Mouse (Mus musculus) MN1 (cell line): Measurements from ENCODE around the gene Tbx21.
A peak's percentile ranks its signal among the peaks of the same experiment; 100 is the strongest.

Source experiments
- DNase-seq: peaks from one replicate; pipeline ENCODE4 v3.0.0-alpha.2; 2016; ENCODE audit warnings: low spot score

Gene Tbx21

GRCm38 (mm10) chr11:97083401-97084140 is 31.6 kb downstream of the Tbx21 start:
- peak; percentile 55 for DNase-seq

- peak; percentile 77 for DNase-seq
Measured at GRCm38 (mm10) chr11:97082977-97083376, 32.2 kb downstream of the Tbx21 start.

- DNase-seq = no peak
Measured at GRCm38 (mm10) chr11:97080291-97080690, 34.8 kb downstream of the Tbx21 start.

- DNase-seq = no peak
Measured at GRCm38 (mm10) chr11:97078751-97079150, 36.4 kb downstream of the Tbx21 start.

- no peak for DNase-seq
Measured at GRCm38 (mm10) chr11:97074235-97074634, 40.9 kb downstream of the Tbx21 start.

- DNase-seq = peak; percentile 61
Measured at GRCm38 (mm10) chr11:97072533-97072932, 42.6 kb downstream of the Tbx21 start.

- DNase-seq = no peak
Measured at GRCm38 (mm10) chr11:97071129-97071528, 44.0 kb downstream of the Tbx21 start.

- DNase-seq = no peak
Measured at GRCm38 (mm10) chr11:97069770-97070169, 45.4 kb downstream of the Tbx21 start.

GRCm38 (mm10) chr11:97069333-97069732 is 45.8 kb downstream of the Tbx21 start:
- DNase-seq = no peak

- no peak for DNase-seq
Measured at GRCm38 (mm10) chr11:97066656-97067360, 48.3 kb downstream of the Tbx21 start.

- DNase-seq = no peak
Measured at GRCm38 (mm10) chr11:97065538-97066295, 49.4 kb downstream of the Tbx21 start.

GRCm38 (mm10) chr11:97063921-97064295 is 51.2 kb downstream of the Tbx21 start:
- no peak for DNase-seq

GRCm38 (mm10) chr11:97063274-97063920 is 51.7 kb downstream of the Tbx21 start:
- DNase-seq = no peak

- DNase-seq = no peak
Measured at GRCm38 (mm10) chr11:97052219-97052646, 62.9 kb downstream of the Tbx21 start.

GRCm38 (mm10) chr11:97050944-97051586 is 64.1 kb downstream of the Tbx21 start:
- no peak for DNase-seq

- peak; percentile 47 for DNase-seq
Measured at GRCm38 (mm10) chr11:97050216-97050943, 64.8 kb downstream of the Tbx21 start, which contains the start of gene Osbpl7. Gene Osbpl7, plus strand, starts transcription at chr11:97050628.

GRCm38 (mm10) chr11:97049492-97050085 is 65.5 kb downstream of the Tbx21 start:
- peak; percentile 53 for DNase-seq

GRCm38 (mm10) chr11:97048090-97048650 is 67.0 kb downstream of the Tbx21 start:
- peak; percentile 61 for DNase-seq
